Mouse (Mus musculus) ovary, postnatal 36 days (tissue): ENCODE data around the gene Traf3ip2.

Experiments used
- DNase-seq: peaks from one replicate; pipeline ENCODE4 v3.0.0; 2022; ENCODE audit warnings: low spot score, mixed read lengths

Traf3ip2 gene

GRCm38 (mm10) chr10:39678199-39678791 is 65.6 kb downstream of the Traf3ip2 start:
- no peak for DNase-seq

GRCm38 (mm10) chr10:39681014-39681413 is 68.3 kb downstream of the Traf3ip2 start:
- DNase-seq: no peak

- no peak for DNase-seq
Measured at GRCm38 (mm10) chr10:39682556-39682955, 69.8 kb downstream of the Traf3ip2 start.

- DNase-seq: no peak
Measured at GRCm38 (mm10) chr10:39683481-39683880, 70.7 kb downstream of the Traf3ip2 start.

- DNase-seq: no peak
Measured at GRCm38 (mm10) chr10:39686811-39687210, 74.1 kb downstream of the Traf3ip2 start.

GRCm38 (mm10) chr10:39687851-39688250 is 75.1 kb downstream of the Traf3ip2 start:
- no peak for DNase-seq

GRCm38 (mm10) chr10:39691351-39692064 is 78.8 kb downstream of the Traf3ip2 start:
- DNase-seq: no peak

GRCm38 (mm10) chr10:39692152-39692551 is 79.4 kb downstream of the Traf3ip2 start:
- no peak for DNase-seq
